Mouse (Mus musculus): ENCODE data around the gene Ubap2l.

DNA sequence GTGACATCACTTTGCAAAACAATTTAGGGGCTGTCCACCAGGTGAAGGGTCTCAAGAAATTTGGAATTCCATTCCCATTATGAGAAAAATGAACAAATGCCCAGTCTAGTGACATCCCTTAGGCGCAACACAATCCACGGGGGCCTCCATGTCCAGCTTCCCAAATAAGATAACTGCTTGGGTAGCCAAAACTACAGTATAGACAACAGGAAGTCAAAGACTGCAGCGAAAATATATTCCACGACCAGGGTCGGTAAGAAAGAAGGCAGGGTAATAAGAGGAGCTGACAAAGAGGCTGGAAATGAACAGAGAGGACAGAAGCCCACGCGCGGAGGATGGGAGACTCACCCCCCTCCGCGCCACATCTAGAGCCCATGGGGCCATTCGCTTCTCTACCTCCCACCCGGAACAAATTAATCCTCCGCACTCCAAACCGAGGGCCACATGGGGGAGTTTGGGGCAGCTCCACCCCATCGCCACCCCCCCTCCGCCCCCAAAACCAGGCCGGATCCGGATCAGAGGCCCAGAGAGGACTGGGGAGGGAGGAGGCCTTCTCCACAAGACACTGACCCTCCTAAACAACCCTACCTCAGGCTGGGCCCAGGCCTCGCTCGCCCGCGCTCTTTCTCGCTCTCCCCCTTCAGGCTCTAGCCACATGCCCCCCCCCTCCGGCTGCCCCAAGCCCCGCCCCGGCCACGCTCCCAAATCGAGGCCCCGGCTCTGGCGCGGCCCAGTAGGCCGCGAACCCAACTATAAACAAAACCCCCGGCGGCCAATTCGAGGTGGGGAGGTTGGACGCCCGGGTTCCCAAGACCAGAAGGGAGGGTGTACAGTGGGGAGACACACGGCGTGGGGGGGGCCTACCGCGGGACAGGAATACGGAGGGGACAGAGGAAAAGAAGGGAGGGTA is 732 bp downstream of the Ubap2l start, which contains the start of gene 4933434E20Rik:
- TF ChIP-seq EP300 (optimal IDR thresholded peaks at IDR 0.05) (no peak), CTCF (IDR thresholded peaks at IDR 0.05; ENCODE audit: low read depth) (no peak; the same call in 1 of the 2 replicates)

Data from stomach, postnatal 0 days (tissue).